Mouse (Mus musculus) adrenal gland, adult 18-20 months (tissue): ENCODE measurements around the gene Snx22. TPM values are rescaled to one million over a fixed set of nuclear protein-coding genes. Genes with fewer than 3 reads are reported as not detected.

Experiments used
- total RNA-seq, 2 experiments: library from RNA; stranded (reverse); gene quantifications; 1 replicate in 1 of 2; 2 replicates in 1 of 2; pipeline ENCODE4 v1.2.3; 2021

Gene Snx22
- total RNA-seq, 2 experiments from 2014 or later: 0.17 to 0.38 TPM

Other genes with a start within 250 kb of the Snx22 start
- gene Zfp609, start 242.2 kb downstream of the Snx22 start, total RNA-seq: 10 to 100 TPM; 19.6 to 24.4 TPM
- gene Pclaf, start 179.5 kb downstream of the Snx22 start, total RNA-seq: 1 to 10 TPM; 1.1 to 1.4 TPM
- 10 to 100 TPM; 28.3 to 34.7 TPM for gene Trip4, start 160.9 kb downstream of the Snx22 start, total RNA-seq
- 10 to 100 TPM; 13.7 to 14.4 TPM for gene Csnk1g1, start 160.8 kb downstream of the Snx22 start, total RNA-seq
- gene Ppib, start 9.5 kb downstream of the Snx22 start, total RNA-seq: 100 to 1,000 TPM; 258 to 275 TPM
- gene Snx1, start 56.9 kb upstream of the Snx22 start, total RNA-seq: 100 to 1,000 TPM in 1 of 2 experiments, 10 to 100 TPM in 1; 89.6 to 103 TPM
- 10 to 100 TPM; 68.8 to 80.3 TPM for gene Ciao2a, start 56.9 kb upstream of the Snx22 start, total RNA-seq
- 1 to 10 TPM; 4.4 to 4.9 TPM for gene Dapk2, start 88.5 kb upstream of the Snx22 start, total RNA-seq